Mouse (Mus musculus) intestine, embryonic 16.5 days (tissue): ENCODE measurements around the gene Olfr543. TPM values are rescaled to one million over a fixed set of nuclear protein-coding genes. Genes with fewer than 3 reads are reported as not detected.
A peak's percentile ranks its signal among the peaks of the same experiment; 100 is the strongest.

Experiments
- ATAC-seq: fragments of 200-750 bp; cut with Nextera tagmentation; 2 replicates; pipeline ENCODE4 v1.8.0; 2017; ENCODE audit warnings: moderate TSS enrichment, moderate library complexity
- H3K27ac ChIP-seq: fragments of 300-500 bp; sonication (generic); 2 replicates; pipeline ENCODE4 v1.5.1; 2014; ENCODE audit warnings: mild to moderate bottlenecking, low read length
- H3K27me3 ChIP-seq: fragments of 300-500 bp; sonication (generic); replicated peaks from 2 replicates; pipeline ENCODE4 v1.6.1; 2014; ENCODE audit warnings: low read length, control low read depth, mixed read lengths; ENCODE audit not compliant: control insufficient read depth, insufficient read depth
- H3K36me3 ChIP-seq: fragments of 300-500 bp; sonication (generic); 2 replicates; pipeline ENCODE4 v1.6.1; 2014; ENCODE audit warnings: low read length, control low read depth; ENCODE audit not compliant: control insufficient read depth, insufficient read depth
- H3K4me1 ChIP-seq: fragments of 300-500 bp; sonication (generic); 2 replicates; pipeline ENCODE4 v1.6.1; 2014; ENCODE audit warnings: low read length, control low read depth, mixed read lengths; ENCODE audit not compliant: control insufficient read depth, insufficient read depth
- H3K4me2 ChIP-seq: fragments of 300-500 bp; sonication (generic); 2 replicates; pipeline ENCODE4 v1.6.1; 2014; ENCODE audit warnings: low read depth, low read length, control low read depth
- H3K4me3 ChIP-seq: fragments of 300-500 bp; sonication (generic); 2 replicates; pipeline ENCODE4 v1.5.1; 2014; ENCODE audit warnings: mild to moderate bottlenecking, low read length
- H3K9ac ChIP-seq: fragments of 300-500 bp; sonication (generic); 2 replicates; pipeline ENCODE4 v1.6.1; 2014; ENCODE audit warnings: low read depth, low read length
- H3K9me3 ChIP-seq: fragments of 300-500 bp; sonication (generic); 2 replicates; pipeline ENCODE4 v1.6.1; 2016; ENCODE audit warnings: low read length, control low read depth; ENCODE audit not compliant: control insufficient read depth
- WGBS: fragments of 180-500 bp; shearing (Covaris S2); extraction: QIAGEN DNeasy Blood & Tissue Kit; methylation state at CpG from one replicate; pipeline ENCODE4 v1.1.7; 2014; 5-methylcytosine and 5-hydroxymethylcytosine counted together
- polyA plus RNA-seq: library from polyadenylated mRNA; unstranded; fragments of >200 nt; fragmentation: Nextera tagmentation; extraction: Ambion mirVana; gene quantifications from 2 replicates; pipeline ENCODE4 v1.2.1, GENCODE M21; 2015

The Olfr543 gene
- polyA plus RNA-seq, 1 experiment from 2014 or later: 0.16 TPM

DNA sequence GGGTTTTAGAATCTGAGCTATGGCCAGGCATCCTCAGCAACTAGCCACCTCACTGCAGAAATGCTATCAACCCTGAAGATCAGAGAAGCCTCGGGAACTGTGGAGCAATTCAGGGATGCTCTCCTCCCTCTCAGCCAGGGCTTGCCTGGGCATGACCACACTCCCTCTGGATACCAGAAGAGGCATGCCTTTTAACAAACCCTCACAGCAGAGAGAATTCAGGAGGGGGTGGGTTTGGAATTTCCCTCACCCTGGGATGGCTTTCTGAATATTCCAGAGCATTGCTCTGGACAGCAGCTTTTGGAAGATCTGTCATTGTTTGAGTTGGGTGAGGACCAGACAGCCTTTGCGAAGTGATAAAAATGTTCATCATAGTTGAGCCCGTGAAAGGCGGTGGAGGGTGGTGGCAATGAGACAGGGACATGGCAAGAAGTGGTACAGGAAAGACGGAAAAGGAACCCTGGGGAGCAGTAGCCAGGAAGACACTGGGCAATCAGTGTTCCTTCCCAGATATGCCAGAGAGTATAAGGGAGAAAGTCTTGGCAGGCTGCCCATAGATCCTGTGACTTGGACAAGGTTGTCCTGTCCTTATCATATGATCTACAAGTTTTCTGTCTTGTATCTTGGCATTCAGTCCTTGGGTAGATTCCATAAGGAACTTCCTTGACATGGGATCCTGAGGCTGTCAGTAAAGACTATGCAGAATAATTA is 2.0 kb downstream of the Olfr543 start:
- H3K27ac ChIP-seq: no peak overlapping the region
- peak; percentile 78 for ATAC-seq
- whole genome bisulfite sequencing: 59% methylated on average over 5 of the region's 5 CpGs

DNA sequence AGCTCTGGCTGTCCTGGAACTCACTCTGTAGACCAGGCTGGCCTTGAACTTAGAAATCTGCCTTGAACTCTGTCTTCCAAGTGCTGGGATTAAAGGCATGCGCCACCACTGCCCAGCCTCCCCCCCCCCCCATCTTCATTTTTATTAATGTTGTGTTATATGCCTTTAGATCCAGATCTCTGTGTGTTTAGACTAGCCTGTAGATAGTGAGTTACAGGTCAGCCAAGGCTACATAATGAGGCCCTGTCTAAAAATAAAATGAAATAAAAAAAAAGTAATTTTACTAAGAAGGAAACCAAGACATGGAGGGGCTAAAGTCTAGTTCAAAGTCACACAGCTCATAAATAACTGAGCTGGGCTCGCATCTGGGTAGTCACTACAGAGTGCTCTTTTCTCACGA is 2.6 kb downstream of the Olfr543 start:
- no peaks in the 10 kb centered on the region for H3K27me3 ChIP-seq
- no peak overlapping the region for H3K27ac ChIP-seq
- no peak overlapping the region for H3K4me2 ChIP-seq
- no peak overlapping the region for H3K4me3 ChIP-seq
- peak; percentile 57 for ATAC-seq
- WGBS: 69% methylated on average over 3 of the region's 3 CpGs
- H3K9ac ChIP-seq: no peak overlapping the region
- H3K4me1 ChIP-seq: 0 out of 2 replicates have a peak, but pooled peaks cover 7% of the 10 kb centered on the region
- no peaks in the 10 kb centered on the region for H3K36me3 ChIP-seq
- no peaks in the 10 kb centered on the region for H3K9me3 ChIP-seq

More for the DNA sequence above, 2.0 kb downstream of the Olfr543 start:
- Histone ChIP-seq H3K27me3 (no peaks in the 10 kb centered on the region), H3K9ac (no peak overlapping the region), H3K9me3 (no peaks in the 10 kb centered on the region), H3K4me2 (no peak overlapping the region), H3K36me3 (no peaks in the 10 kb centered on the region), H3K4me3 (no peak overlapping the region), H3K4me1 (0 out of 2 replicates have a peak, but pooled peaks cover 7% of the 10 kb centered on the region)

- Histone ChIP-seq H3K4me2 (no peak overlapping the region), H3K27ac (no peak overlapping the region), H3K27me3 (no peaks in the 10 kb centered on the region), H3K4me3 (no peak overlapping the region), H3K36me3 (no peaks in the 10 kb centered on the region), H3K4me1 (0 out of 2 replicates have a peak, but pooled peaks cover 7% of the 10 kb centered on the region), H3K9ac (no peak overlapping the region), H3K9me3 (no peaks in the 10 kb centered on the region)
- WGBS: 85% methylated on average over 4 of the region's 4 CpGs
- ATAC-seq: no peak
These were observed 3.1 kb downstream of the Olfr543 start for GRCm38 (mm10) chr7:102478425-102478824.

DNA sequence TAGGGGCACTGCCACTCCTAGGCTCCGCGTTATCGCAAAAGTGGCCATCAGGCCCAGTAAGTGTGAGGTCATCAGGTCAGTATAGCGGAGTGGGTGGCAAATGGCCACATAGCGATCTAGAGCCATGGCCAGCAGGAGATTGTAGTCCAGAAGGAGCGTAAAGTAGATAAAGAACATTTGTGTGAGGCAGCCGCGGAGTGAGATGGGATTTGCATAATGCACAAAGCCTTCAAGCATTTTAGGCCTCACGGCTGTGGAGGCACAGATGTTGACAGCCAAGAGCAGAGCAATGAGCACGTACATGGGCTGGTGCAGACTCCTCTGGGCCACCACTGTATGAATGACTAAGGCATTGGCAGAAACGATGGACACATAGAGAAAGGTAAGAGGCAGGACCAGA is 4.1 kb downstream of the Olfr543 start:
- no peaks in the 10 kb centered on the region for H3K36me3 ChIP-seq
- 0 out of 2 replicates have a peak, but pooled peaks cover 7% of the 10 kb centered on the region for H3K4me1 ChIP-seq
- H3K4me2 ChIP-seq: no peak overlapping the region
- no peak for ATAC-seq
- no peak overlapping the region for H3K27ac ChIP-seq
- no peak overlapping the region for H3K9ac ChIP-seq
- no peaks in the 10 kb centered on the region for H3K9me3 ChIP-seq
- 83% methylated on average over 11 of the region's 11 CpGs for WGBS
- H3K4me3 ChIP-seq: no peak overlapping the region
- no peaks in the 10 kb centered on the region for H3K27me3 ChIP-seq

- Histone ChIP-seq H3K27me3 (no peaks in the 10 kb centered on the region), H3K4me3 (no peak overlapping the region), H3K27ac (no peak overlapping the region), H3K36me3 (no peaks in the 10 kb centered on the region), H3K4me2 (no peak overlapping the region), H3K4me1 (0 out of 2 replicates have a peak, but pooled peaks cover 7% of the 10 kb centered on the region), H3K9ac (no peak overlapping the region), H3K9me3 (no peaks in the 10 kb centered on the region)
- 94% methylated on average over 5 of the region's 5 CpGs for WGBS
- no peak for ATAC-seq
These were observed 4.9 kb downstream of the Olfr543 start for GRCm38 (mm10) chr7:102476601-102477000.

DNA sequence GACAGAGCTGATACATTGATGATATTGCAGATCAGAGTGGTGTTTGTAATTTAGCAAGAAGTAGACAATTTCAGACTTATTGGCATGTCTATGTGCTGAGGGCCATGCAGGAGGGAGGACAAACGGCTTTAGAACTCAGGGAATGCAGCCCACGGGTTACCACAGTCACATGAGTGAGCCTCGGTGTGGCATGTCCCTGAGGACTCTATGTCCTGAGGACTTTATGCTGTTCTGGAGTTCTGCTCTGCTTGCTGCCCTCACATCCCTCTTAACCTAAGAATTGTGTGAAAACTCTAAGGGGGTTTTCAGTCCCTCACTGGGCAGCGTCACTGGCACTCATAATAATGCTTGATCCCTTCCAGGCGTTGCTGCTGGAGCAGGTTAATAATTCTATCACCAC is 8.8 kb downstream of the Olfr543 start:
- Histone ChIP-seq H3K36me3 (0 out of 2 replicates have a peak, but pooled peaks cover 2% of the 10 kb centered on the region), H3K9me3 (no peaks in the 10 kb centered on the region), H3K4me1 (no peaks in the 10 kb centered on the region), H3K4me2 (no peak overlapping the region), H3K27me3 (no peaks in the 10 kb centered on the region), H3K27ac (no peak overlapping the region), H3K9ac (no peak overlapping the region), H3K4me3 (no peak overlapping the region)
- ATAC-seq: no peak
- 49% methylated on average over 5 of the region's 5 CpGs for WGBS

DNA sequence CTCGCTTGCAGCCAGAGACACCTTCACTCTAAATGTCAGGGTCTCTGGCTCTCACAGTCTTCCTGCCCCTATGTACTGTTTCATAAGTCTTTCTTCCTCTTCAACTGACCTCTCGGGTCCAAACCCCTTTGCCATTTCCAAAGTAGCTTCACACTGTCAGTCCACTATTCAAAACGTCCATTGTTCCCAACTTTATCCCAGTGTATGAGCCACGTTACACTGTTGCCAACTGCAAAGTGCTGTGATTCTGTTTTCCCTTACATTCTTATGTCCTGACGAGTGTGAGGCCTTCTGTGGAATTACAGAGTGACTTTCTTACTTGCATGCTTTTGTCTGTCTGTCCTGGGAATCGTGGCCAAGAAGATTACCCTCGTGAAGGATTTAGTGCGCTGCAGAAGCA is 13.9 kb downstream of the Olfr543 start:
- Histone ChIP-seq H3K9me3 (no peaks in the 10 kb centered on the region), H3K4me1 (no peaks in the 10 kb centered on the region), H3K4me3 (no peak overlapping the region), H3K27me3 (no peaks in the 10 kb centered on the region), H3K27ac (no peak overlapping the region), H3K9ac (no peak overlapping the region), H3K36me3 (peaks cover 19% of the 10 kb centered on the region), H3K4me2 (no peak overlapping the region)
- ATAC-seq: no peak
- whole genome bisulfite sequencing: 90% methylated on average over 8 of the region's 8 CpGs

DNA sequence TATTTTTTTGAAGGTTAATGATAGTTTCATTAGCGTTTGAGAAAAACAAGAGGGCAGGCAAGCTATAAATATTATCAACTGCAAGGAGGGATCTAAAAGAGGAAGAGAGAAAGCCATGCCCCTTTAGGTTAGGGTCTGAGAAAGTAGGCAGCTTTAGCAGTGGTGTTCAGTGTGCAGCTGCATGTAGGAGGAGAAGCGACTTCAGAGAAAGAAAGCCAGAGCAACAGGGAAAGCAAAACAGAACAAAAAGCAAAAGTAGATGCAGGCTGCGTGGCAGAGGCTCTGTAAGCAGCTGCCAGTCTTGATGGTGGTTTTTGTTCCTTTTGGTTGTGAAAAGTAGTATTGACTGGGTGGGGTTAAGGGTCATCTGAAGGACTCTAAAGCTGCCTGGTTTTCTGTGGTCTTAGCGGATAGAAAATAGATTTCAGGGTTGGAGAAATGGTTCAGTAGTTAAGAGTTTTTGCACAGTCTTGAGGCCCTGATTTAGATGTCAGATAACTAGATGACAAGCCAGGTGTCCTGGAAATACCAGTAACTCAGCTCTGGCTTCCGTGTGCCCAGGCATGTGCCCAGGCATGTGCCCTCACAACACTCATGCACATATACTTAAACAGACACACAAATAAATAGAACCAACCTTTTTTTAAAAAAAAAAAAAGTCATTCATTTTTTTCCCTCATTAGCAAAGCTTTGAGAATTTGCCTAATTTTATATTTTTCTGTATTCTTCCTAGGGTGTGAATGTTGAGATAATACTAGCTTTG is 22.7 kb downstream of the Olfr543 start:
- H3K36me3 ChIP-seq: peaks cover 17% of the 10 kb centered on the region
- no peaks in the 10 kb centered on the region for H3K27me3 ChIP-seq
- 91% methylated on average over 5 of the region's 5 CpGs for WGBS

DNA sequence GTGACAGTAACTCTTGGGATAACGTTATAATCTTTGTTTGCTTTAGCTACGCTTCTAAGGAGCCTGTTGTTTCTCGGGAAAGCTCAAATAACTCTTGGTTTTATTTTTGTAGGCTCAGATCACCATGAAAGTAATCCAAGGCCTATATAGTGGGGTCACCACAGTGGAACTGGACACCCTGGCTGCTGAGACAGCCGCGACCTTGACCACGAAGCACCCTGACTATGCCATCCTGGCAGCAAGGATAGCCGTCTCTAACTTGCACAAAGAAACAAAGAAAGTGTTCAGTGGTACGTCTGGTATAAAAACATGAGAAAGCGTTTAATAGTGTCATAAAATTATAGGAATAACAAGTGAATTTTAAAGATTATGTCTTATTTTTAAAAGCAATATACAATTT is 35.0 kb downstream of the Olfr543 start:
- WGBS: 87% methylated on average over 9 of the region's 9 CpGs

More for the DNA sequence above, 22.7 kb downstream of the Olfr543 start:
- Histone ChIP-seq H3K9ac (no peak overlapping the region), H3K9me3 (no peaks in the 10 kb centered on the region), H3K4me1 (no peaks in the 10 kb centered on the region), H3K4me2 (no peak overlapping the region), H3K27ac (no peak overlapping the region), H3K4me3 (no peak overlapping the region)
- no peak for ATAC-seq

More for the DNA sequence above, 35.0 kb downstream of the Olfr543 start:
- Histone ChIP-seq H3K27me3 (no peaks in the 10 kb centered on the region), H3K27ac (no peak overlapping the region), H3K4me2 (no peak overlapping the region), H3K36me3 (peaks cover 9% of the 10 kb centered on the region), H3K4me3 (no peak overlapping the region), H3K9me3 (no peaks in the 10 kb centered on the region), H3K4me1 (peaks cover 12% of the 10 kb centered on the region), H3K9ac (no peak overlapping the region)
- no peak for ATAC-seq
